Mouse (Mus musculus): ENCODE data around the gene Cog2. TPM values are rescaled to one million over a fixed set of nuclear protein-coding genes. Genes with fewer than 3 reads are reported as not detected.

Gene Cog2
- total and polyA plus RNA-seq, 3 experiments = 32.6 to 37.5 TPM; not detected in 1

DNA sequence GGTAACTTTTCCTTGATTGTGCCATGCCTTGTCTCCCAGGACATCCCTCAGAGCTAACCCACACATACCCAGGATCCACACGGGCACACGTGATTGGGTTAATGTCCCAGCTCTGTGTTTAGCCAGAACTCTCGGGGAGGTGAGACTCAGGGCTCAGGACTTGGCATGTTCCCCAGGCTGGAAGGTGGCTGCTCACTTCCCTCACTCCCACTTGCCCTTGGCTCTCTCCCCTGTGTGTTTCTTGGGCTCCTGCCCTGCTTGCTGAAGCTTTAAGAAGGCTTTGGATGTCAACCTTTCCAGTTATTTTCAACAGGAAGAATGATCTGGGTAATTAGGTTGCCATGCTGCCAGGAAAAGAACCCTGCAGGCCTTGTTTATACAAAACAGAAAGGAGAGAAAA, 26.2 kb upstream of the Cog2 start:
- H3K27me3 ChIP-seq (ENCODE audit: control insufficient read depth in 1 of 2, insufficient read depth in 2 of 2, low read length in 2 of 2) = no peaks in the 10 kb centered on the region; a peak in 1 of 4 replicates
- H3K36me3 ChIP-seq (ENCODE audit: control insufficient read depth in 1 of 2, insufficient read depth in 2 of 2, low read length in 2 of 2) = no peaks in the 10 kb centered on the region
- no peak for DNase-seq (ENCODE audit: low read depth, low spot score)
- no peaks in the 10 kb centered on the region for H3K79me2 ChIP-seq (ENCODE audit: control insufficient read depth, insufficient read depth, low read length, poor library complexity)
- no peak overlapping the region for H3K9ac ChIP-seq (ENCODE audit: control insufficient read depth, low read depth, low read length, poor library complexity, severe bottlenecking)
- no peaks in the 10 kb centered on the region for H3K4me1 ChIP-seq (ENCODE audit: control insufficient read depth in 1 of 2, insufficient read depth in 2 of 2, low read length in 2 of 2)
- no peaks in the 10 kb centered on the region for H3K9me3 ChIP-seq (replicated peaks; ENCODE audit: insufficient read depth, low read length)
- no peak overlapping the region for H3K4me3 ChIP-seq (ENCODE audit: control insufficient read depth in 1 of 2, insufficient read depth in 1 of 2, low read depth in 2 of 2, low read length in 2 of 2)
- no peak overlapping the region for H3K27ac ChIP-seq (ENCODE audit: control insufficient read depth, low read depth, low read length)
- TF ChIP-seq MXI1 (IDR thresholded peaks at IDR 0.05; ENCODE audit: low read depth, low read length) (no peak), ZKSCAN1 (IDR thresholded peaks at IDR 0.05; ENCODE audit: low read depth, low read length) (no peak), RCOR1 (IDR thresholded peaks at IDR 0.05; ENCODE audit: low read depth, low read length) (no peak), SIN3A (IDR thresholded peaks at IDR 0.05; ENCODE audit: low read length) (no peak), USF1 (IDR thresholded peaks at IDR 0.05; ENCODE audit: low read depth, low read length) (no peak), CTCF (IDR thresholded peaks at IDR 0.05 in 2 of 3, conservative IDR thresholded peaks at IDR 0.05 in 1 of 3; ENCODE audit: control insufficient read depth in 1 of 3, insufficient read depth in 1 of 3, low read depth in 2 of 3, low read length in 3 of 3, poor library complexity in 1 of 3, severe bottlenecking in 1 of 3) (no peak), ZMIZ1 (IDR thresholded peaks at IDR 0.05; ENCODE audit: low read depth, low read length) (no peak), MAX (IDR thresholded peaks at IDR 0.05; ENCODE audit: low read length) (no peak), MEF2A (IDR thresholded peaks at IDR 0.05; ENCODE audit: extremely low read depth, insufficient replicate concordance, low read depth, low read length, poor library complexity, severe bottlenecking) (no peak), E2F4 (IDR thresholded peaks at IDR 0.05; ENCODE audit: borderline replicate concordance, low read depth, low read length) (no peak), POLR2AphosphoS2 (IDR thresholded peaks at IDR 0.05; ENCODE audit: low read length) (no peak), KAT2A (conservative IDR thresholded peaks at IDR 0.05; ENCODE audit: low read depth, low read length) (no peak), HCFC1 (IDR thresholded peaks at IDR 0.05; ENCODE audit: low read depth, low read length) (no peak), MAFK (IDR thresholded peaks at IDR 0.05; ENCODE audit: borderline replicate concordance, low read depth, low read length) (no peak), CHD1 (IDR thresholded peaks at IDR 0.05; ENCODE audit: low read depth, low read length) (no peak), TAL1 (IDR thresholded peaks at IDR 0.05; ENCODE audit: low read length) (no peak), JUND (IDR thresholded peaks at IDR 0.05; ENCODE audit: low read depth, low read length) (no peak), GATA1 (IDR thresholded peaks at IDR 0.05; ENCODE audit: low read depth, low read length) (no peak), ELF1 (IDR thresholded peaks at IDR 0.05; ENCODE audit: low read depth, low read length) (no peak), BHLHE40 (IDR thresholded peaks at IDR 0.05; ENCODE audit: borderline replicate concordance, low read depth, low read length) (no peak)

DNA sequence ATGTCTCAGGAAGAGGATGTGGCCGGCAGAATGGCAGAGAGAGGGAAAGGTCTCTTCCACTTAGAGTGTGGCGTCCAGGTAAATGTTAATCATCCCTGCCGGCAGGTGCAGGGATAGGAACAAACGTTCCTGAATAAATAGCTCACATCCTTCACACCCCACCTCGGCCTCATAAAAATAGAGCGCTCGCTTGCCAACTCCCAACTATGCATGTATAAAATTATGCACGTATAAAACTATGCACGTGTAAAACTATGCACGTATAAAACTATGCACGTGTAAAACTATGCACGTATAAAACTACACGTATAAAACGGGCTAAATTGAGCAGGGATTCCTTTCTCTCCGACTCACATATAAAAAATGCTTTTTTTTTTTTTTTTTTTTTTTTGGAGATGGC, 25.6 kb upstream of the Cog2 start:
- Histone ChIP-seq H3K4me1 (ENCODE audit: control insufficient read depth in 1 of 2, insufficient read depth in 2 of 2, low read length in 2 of 2) (no peaks in the 10 kb centered on the region), H3K9ac (ENCODE audit: control insufficient read depth, low read depth, low read length, poor library complexity, severe bottlenecking) (no peak overlapping the region), H3K27me3 (ENCODE audit: control insufficient read depth in 1 of 2, insufficient read depth in 2 of 2, low read length in 2 of 2) (no peaks in the 10 kb centered on the region; a peak in 1 of 4 replicates), H3K27ac (ENCODE audit: control insufficient read depth, low read depth, low read length) (no peak overlapping the region), H3K36me3 (ENCODE audit: control insufficient read depth in 1 of 2, insufficient read depth in 2 of 2, low read length in 2 of 2) (no peaks in the 10 kb centered on the region), H3K9me3 (replicated peaks; ENCODE audit: insufficient read depth, low read length) (no peaks in the 10 kb centered on the region), H3K79me2 (ENCODE audit: control insufficient read depth, insufficient read depth, low read length, poor library complexity) (no peaks in the 10 kb centered on the region), H3K4me3 (ENCODE audit: control insufficient read depth in 1 of 2, insufficient read depth in 1 of 2, low read depth in 2 of 2, low read length in 2 of 2) (no peak overlapping the region)
- TF ChIP-seq ZKSCAN1 (IDR thresholded peaks at IDR 0.05; ENCODE audit: low read depth, low read length) (no peak), MYB (IDR thresholded peaks at IDR 0.05; ENCODE audit: low read depth, low read length) (no peak), RAD21 (IDR thresholded peaks at IDR 0.05; ENCODE audit: low read depth, low read length) (no peak), MXI1 (IDR thresholded peaks at IDR 0.05; ENCODE audit: low read depth, low read length) (no peak), BHLHE40 (IDR thresholded peaks at IDR 0.05; ENCODE audit: borderline replicate concordance, low read depth, low read length) (no peak), MYC (IDR thresholded peaks at IDR 0.05; ENCODE audit: low read depth, low read length) (no peak)
- no peak for DNase-seq (ENCODE audit: low read depth, low spot score)
